Mouse (Mus musculus): Measurements from ENCODE around the gene Zmat5. TPM values are rescaled to one million over a fixed set of nuclear protein-coding genes. Genes with fewer than 3 reads are reported as not detected.

Gene Zmat5
- polyA plus RNA-seq, 1 experiment from 2014 or later = 66.6 TPM

DNA sequence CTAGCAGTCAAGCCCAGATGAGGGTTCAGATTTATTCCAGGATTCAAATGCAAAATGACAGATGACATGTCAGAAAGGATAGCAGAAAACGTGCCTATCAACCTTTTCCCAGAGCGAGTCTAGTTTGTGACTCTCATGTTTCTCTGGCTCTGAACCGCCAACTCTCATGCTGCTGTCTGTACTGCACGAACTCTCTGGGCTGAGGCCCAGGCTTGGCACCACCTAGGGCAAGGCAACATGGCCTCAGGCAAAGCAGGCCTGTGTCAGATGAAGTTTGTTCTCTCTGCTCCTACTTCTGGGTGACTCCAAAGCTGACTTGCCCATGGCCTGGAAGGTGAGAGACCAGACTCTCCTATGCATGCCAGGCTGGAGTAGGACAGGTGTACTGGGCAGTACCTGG is 63.9 kb downstream of the Zmat5 start:
- Histone ChIP-seq H3K27ac (replicated peaks; ENCODE audit: low read depth, low read length) (no peak overlapping the region), H3K36me3 (replicated peaks; ENCODE audit: control insufficient read depth, insufficient read depth, low read depth, low read length) (no peaks in the 10 kb centered on the region), H3K9me3 (replicated peaks; ENCODE audit: control insufficient read depth, low read length) (no peaks in the 10 kb centered on the region), H3K27me3 (ENCODE audit: control insufficient read depth, insufficient read depth, low read length) (no peaks in the 10 kb centered on the region), H3K4me2 (ENCODE audit: low read depth, low read length) (no peak overlapping the region), H3K9ac (replicated peaks; ENCODE audit: low read length) (no peak overlapping the region), H3K4me1 (ENCODE audit: control insufficient read depth, insufficient read depth, low read length) (no peaks in the 10 kb centered on the region), H3K4me3 (ENCODE audit: low read depth, low read length) (no peak overlapping the region)
- no peak for DNase-seq (ENCODE audit: low spot score)
- WGBS = 76% methylated on average over 4 of the region's 4 CpGs
- ATAC-seq (replicated peaks; ENCODE audit: insufficient number of reproducible peaks, low FRiP score, low TSS enrichment, low read depth) = no peak

DNA sequence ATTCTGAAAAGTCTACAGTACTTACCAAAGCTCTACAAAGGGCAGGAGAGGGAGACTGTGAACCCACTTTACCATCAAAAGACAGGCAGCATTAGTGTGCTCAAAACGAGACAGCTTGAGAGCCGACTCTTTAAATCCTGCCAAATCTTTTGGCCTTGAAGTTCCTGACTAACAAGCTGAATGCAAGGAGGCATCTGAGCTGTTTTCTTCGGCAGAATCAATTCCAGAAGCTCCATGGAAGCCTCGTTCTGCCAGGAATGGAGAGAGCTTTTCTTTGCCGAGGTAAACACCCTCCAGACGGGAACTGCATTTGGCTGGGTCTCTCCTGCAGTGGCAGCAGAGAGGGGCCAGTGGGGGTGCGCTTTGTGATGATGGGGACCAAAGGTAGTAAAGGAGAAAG is 64.8 kb downstream of the Zmat5 start:
- no peaks in the 10 kb centered on the region for H3K9me3 ChIP-seq (replicated peaks; ENCODE audit: control insufficient read depth, low read length)
- H3K27me3 ChIP-seq (ENCODE audit: control insufficient read depth, insufficient read depth, low read length) = no peaks in the 10 kb centered on the region
- H3K4me1 ChIP-seq (ENCODE audit: control insufficient read depth, insufficient read depth, low read length) = no peaks in the 10 kb centered on the region
- H3K9ac ChIP-seq (replicated peaks; ENCODE audit: low read length) = no peak overlapping the region
- H3K4me2 ChIP-seq (ENCODE audit: low read depth, low read length) = no peak overlapping the region
- ATAC-seq (replicated peaks; ENCODE audit: insufficient number of reproducible peaks, low FRiP score, low TSS enrichment, low read depth) (no peak), DNase-seq (ENCODE audit: low spot score) (no peak)
- H3K36me3 ChIP-seq (replicated peaks; ENCODE audit: control insufficient read depth, insufficient read depth, low read depth, low read length) = no peaks in the 10 kb centered on the region
- no peak overlapping the region for H3K4me3 ChIP-seq (ENCODE audit: low read depth, low read length)
- WGBS = 73% methylated on average over 7 of the region's 7 CpGs
- no peak overlapping the region for H3K27ac ChIP-seq (replicated peaks; ENCODE audit: low read depth, low read length)

DNA sequence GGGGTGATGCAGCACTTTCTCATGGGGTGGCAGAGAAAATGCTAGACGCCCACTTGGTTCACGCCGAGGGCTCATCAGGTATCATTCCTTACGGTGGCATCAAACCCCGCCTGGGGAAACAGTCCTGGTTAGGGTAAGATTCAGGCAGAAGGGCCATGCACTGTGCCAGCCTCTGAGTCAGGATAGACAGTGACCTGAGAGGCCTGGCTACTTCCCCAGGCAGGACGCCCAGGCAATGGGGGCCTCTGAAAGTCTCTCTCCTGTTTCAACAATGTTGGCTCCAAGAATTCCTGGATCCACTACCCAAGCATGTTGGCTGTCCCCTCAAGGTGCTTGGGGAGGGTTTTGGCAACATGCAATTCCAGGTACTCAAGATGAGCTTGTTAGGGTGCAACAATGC is 65.4 kb downstream of the Zmat5 start:
- H3K27me3 ChIP-seq (ENCODE audit: control insufficient read depth, insufficient read depth, low read length) = no peaks in the 10 kb centered on the region
- WGBS = 95% methylated on average over 6 of the region's 6 CpGs
- DNase-seq (ENCODE audit: low spot score) (no peak), ATAC-seq (replicated peaks; ENCODE audit: insufficient number of reproducible peaks, low FRiP score, low TSS enrichment, low read depth) (no peak)
- no peak overlapping the region for H3K9ac ChIP-seq (replicated peaks; ENCODE audit: low read length)
- H3K36me3 ChIP-seq (replicated peaks; ENCODE audit: control insufficient read depth, insufficient read depth, low read depth, low read length) = no peaks in the 10 kb centered on the region
- no peak overlapping the region for H3K4me2 ChIP-seq (ENCODE audit: low read depth, low read length)
- no peaks in the 10 kb centered on the region for H3K9me3 ChIP-seq (replicated peaks; ENCODE audit: control insufficient read depth, low read length)
- no peak overlapping the region for H3K27ac ChIP-seq (replicated peaks; ENCODE audit: low read depth, low read length)
- H3K4me1 ChIP-seq (ENCODE audit: control insufficient read depth, insufficient read depth, low read length) = no peaks in the 10 kb centered on the region
- H3K4me3 ChIP-seq (ENCODE audit: low read depth, low read length) = no peak overlapping the region

DNA sequence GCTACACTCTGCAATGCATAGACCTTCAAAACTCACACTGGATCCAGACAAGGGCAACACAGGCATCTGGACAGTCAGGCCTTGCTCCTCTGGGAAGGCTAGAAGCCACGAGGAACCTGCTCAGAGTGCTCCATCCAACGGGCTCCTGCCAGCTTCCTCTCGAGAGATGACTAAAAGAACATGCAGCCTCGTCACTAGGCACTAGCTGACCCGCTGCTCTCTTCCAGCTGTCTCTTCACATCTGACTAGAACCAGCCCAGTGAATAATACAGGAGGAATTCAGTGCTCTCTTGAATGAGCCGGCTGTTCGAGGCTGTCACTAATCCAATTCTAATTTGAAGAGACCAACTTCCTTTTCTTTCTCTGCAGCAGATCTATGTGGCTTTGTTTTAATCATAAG is 67.3 kb downstream of the Zmat5 start:
- no peaks in the 10 kb centered on the region for H3K27me3 ChIP-seq (ENCODE audit: control insufficient read depth, insufficient read depth, low read length)
- DNase-seq (ENCODE audit: low spot score) (no peak), ATAC-seq (replicated peaks; ENCODE audit: insufficient number of reproducible peaks, low FRiP score, low TSS enrichment, low read depth) (no peak)
- H3K9ac ChIP-seq (replicated peaks; ENCODE audit: low read length) = no peak overlapping the region
- 76% methylated on average over 7 of the region's 7 CpGs for WGBS
- no peaks in the 10 kb centered on the region for H3K36me3 ChIP-seq (replicated peaks; ENCODE audit: control insufficient read depth, insufficient read depth, low read depth, low read length)
- no peak overlapping the region for H3K4me3 ChIP-seq (ENCODE audit: low read depth, low read length)
- H3K9me3 ChIP-seq (replicated peaks; ENCODE audit: control insufficient read depth, low read length) = no peaks in the 10 kb centered on the region
- H3K27ac ChIP-seq (replicated peaks; ENCODE audit: low read depth, low read length) = no peak overlapping the region
- H3K4me2 ChIP-seq (ENCODE audit: low read depth, low read length) = no peak overlapping the region
- H3K4me1 ChIP-seq (ENCODE audit: control insufficient read depth, insufficient read depth, low read length) = no peaks in the 10 kb centered on the region

DNA sequence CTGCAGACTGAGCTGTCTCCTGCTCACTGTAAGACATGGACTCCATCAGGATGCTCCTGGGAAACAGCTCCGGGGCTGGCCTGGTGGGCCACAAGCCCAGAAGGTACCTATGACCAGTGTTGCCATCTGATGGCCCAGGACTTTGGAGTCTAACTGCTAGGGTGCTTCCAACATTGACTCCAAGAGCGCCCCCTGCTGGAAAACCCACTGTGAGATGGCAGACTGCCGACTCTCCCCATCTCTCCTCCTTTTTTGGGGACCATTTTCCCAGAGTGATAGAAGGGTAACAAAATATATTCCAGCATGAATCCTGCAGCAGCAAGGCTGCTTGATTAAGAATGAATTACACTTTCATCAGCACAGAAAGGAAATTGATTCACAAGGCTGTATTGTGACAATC is 68.4 kb downstream of the Zmat5 start:
- no peaks in the 10 kb centered on the region for H3K36me3 ChIP-seq (replicated peaks; ENCODE audit: control insufficient read depth, insufficient read depth, low read depth, low read length)
- 37% methylated on average over 3 of the region's 3 CpGs for WGBS
- DNase-seq (ENCODE audit: low spot score) = peak; percentile 74

DNA sequence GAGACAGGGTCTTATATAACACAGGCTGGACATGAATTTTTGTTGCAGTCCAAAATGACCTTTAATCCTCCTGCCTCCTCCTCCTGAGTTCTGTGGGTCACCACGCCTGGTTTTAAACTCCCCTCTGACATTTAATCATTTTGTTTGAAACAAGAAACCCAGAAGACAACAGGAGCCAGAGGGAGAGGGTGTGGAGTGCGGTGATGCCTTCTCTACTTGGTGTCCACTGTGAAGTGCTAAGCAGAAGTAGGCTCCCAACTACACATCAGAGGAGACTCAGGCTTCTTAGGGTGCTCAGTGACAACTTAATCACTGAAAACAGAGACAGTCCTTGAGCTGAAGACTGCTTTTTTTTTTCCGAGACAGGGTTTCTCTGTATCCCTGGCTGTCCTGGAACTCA is 76.4 kb downstream of the Zmat5 start:
- no peaks in the 10 kb centered on the region for H3K27me3 ChIP-seq (ENCODE audit: control insufficient read depth, insufficient read depth, low read length)
- no peak overlapping the region for H3K4me3 ChIP-seq (ENCODE audit: low read depth, low read length)

More for the DNA sequence above, 68.4 kb downstream of the Zmat5 start:
- Histone ChIP-seq H3K27ac (replicated peaks; ENCODE audit: low read depth, low read length) (no peak overlapping the region), H3K9me3 (replicated peaks; ENCODE audit: control insufficient read depth, low read length) (no peaks in the 10 kb centered on the region), H3K27me3 (ENCODE audit: control insufficient read depth, insufficient read depth, low read length) (no peaks in the 10 kb centered on the region), H3K4me3 (ENCODE audit: low read depth, low read length) (no peak overlapping the region), H3K9ac (replicated peaks; ENCODE audit: low read length) (no peak overlapping the region), H3K4me2 (ENCODE audit: low read depth, low read length) (no peak overlapping the region), H3K4me1 (ENCODE audit: control insufficient read depth, insufficient read depth, low read length) (no peaks in the 10 kb centered on the region)
- ATAC-seq (replicated peaks; ENCODE audit: insufficient number of reproducible peaks, low FRiP score, low TSS enrichment, low read depth) = no peak

DNA sequence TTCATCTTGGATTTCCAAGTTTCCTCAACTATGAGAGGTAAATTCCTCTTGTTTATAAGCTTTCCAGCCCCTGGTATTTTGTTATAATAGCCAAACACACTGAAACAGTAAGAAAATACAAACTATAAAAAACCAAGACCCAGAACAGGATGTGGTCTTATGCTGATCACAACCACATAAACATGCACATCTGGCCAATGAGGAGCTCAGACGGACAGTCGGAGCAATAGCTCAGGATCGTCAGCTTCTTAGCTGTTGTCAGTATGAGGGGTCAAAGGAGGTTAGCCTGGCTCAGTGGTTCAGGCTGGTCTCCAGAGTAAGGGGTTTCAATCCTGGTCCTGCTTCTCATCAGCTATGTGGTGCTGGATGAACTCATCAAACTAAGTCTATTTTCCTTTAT is 78.6 kb downstream of the Zmat5 start:
- Histone ChIP-seq H3K27ac (replicated peaks; ENCODE audit: low read depth, low read length) (no peak overlapping the region), H3K4me3 (ENCODE audit: low read depth, low read length) (no peak overlapping the region), H3K4me1 (ENCODE audit: control insufficient read depth, insufficient read depth, low read length) (no peaks in the 10 kb centered on the region), H3K4me2 (ENCODE audit: low read depth, low read length) (no peak overlapping the region), H3K9me3 (replicated peaks; ENCODE audit: control insufficient read depth, low read length) (no peaks in the 10 kb centered on the region), H3K9ac (replicated peaks; ENCODE audit: low read length) (no peak overlapping the region), H3K36me3 (replicated peaks; ENCODE audit: control insufficient read depth, insufficient read depth, low read depth, low read length) (peaks cover 2% of the 10 kb centered on the region), H3K27me3 (ENCODE audit: control insufficient read depth, insufficient read depth, low read length) (no peaks in the 10 kb centered on the region)
- DNase-seq (ENCODE audit: low spot score) (no peak), ATAC-seq (replicated peaks; ENCODE audit: insufficient number of reproducible peaks, low FRiP score, low TSS enrichment, low read depth) (no peak)
- 85% methylated on average over 3 of the region's 3 CpGs for WGBS

More for the DNA sequence above, 76.4 kb downstream of the Zmat5 start:
- no peak for ATAC-seq (replicated peaks; ENCODE audit: insufficient number of reproducible peaks, low FRiP score, low TSS enrichment, low read depth)
- H3K9me3 ChIP-seq (replicated peaks; ENCODE audit: control insufficient read depth, low read length) = no peaks in the 10 kb centered on the region
- 80% methylated on average over 3 of the region's 3 CpGs for WGBS
- no peak overlapping the region for H3K4me2 ChIP-seq (ENCODE audit: low read depth, low read length)
- H3K27ac ChIP-seq (replicated peaks; ENCODE audit: low read depth, low read length) = no peak overlapping the region
- H3K9ac ChIP-seq (replicated peaks; ENCODE audit: low read length) = no peak overlapping the region
- H3K4me1 ChIP-seq (ENCODE audit: control insufficient read depth, insufficient read depth, low read length) = no peaks in the 10 kb centered on the region
- no peak for DNase-seq (ENCODE audit: low spot score)
- H3K36me3 ChIP-seq (replicated peaks; ENCODE audit: control insufficient read depth, insufficient read depth, low read depth, low read length) = peaks cover 2% of the 10 kb centered on the region

DNA sequence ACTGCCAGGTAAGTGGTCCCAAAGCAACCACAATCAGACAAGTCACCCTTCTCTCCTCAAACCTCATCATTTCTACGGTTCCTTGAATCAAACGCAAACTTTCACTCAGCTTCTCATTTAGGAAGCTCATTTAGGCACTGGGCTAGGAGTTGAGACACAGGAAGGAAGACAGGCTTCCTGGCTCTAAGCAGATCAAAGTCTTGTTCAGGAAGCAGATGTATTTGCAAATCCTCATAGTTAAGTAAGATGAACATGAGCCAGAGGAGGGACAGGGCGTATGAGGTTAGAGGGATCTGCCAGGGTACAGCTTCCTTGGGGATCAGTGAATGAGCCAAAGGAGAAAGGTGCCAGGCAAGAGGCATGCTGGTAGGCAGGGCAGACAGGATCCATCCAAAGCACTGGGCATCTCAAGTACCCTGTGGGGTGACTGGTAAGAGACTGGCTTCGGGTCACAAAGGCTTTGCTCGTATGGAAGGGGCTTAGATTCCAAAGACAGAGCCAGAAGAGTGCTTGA is 80.2 kb downstream of the Zmat5 start:
- Histone ChIP-seq H3K4me2 (ENCODE audit: low read depth, low read length) (no peak overlapping the region), H3K4me1 (ENCODE audit: control insufficient read depth, insufficient read depth, low read length) (no peaks in the 10 kb centered on the region), H3K9me3 (replicated peaks; ENCODE audit: control insufficient read depth, low read length) (no peaks in the 10 kb centered on the region), H3K27ac (replicated peaks; ENCODE audit: low read depth, low read length) (no peak overlapping the region), H3K36me3 (replicated peaks; ENCODE audit: control insufficient read depth, insufficient read depth, low read depth, low read length) (no peaks in the 10 kb centered on the region; the same call in none of the 2 replicates), H3K27me3 (ENCODE audit: control insufficient read depth, insufficient read depth, low read length) (no peaks in the 10 kb centered on the region), H3K4me3 (ENCODE audit: low read depth, low read length) (no peak overlapping the region), H3K9ac (replicated peaks; ENCODE audit: low read length) (no peak overlapping the region)
- 75% methylated on average over 5 of the region's 5 CpGs for WGBS
- DNase-seq (ENCODE audit: low spot score) = no peak
- no peak for ATAC-seq (replicated peaks; ENCODE audit: insufficient number of reproducible peaks, low FRiP score, low TSS enrichment, low read depth)

Measured in embryonic facial prominence, embryonic 11.5 days (tissue).